Mouse (Mus musculus) mouse embryonic stem cell (cell line): ENCODE results near the gene Ppp1cb.
"Not testable (repeated sequence)": the region's sequence is repeated elsewhere in the genome, so short reads cannot be mapped to it uniquely, and the experiment has no call there.

ENCODE experiments used
- in situ Hi-C, 2 experiments: fragments of 300-500 bp; cut with MboI; formaldehyde crosslinking; loops; 1 replicate in 1 of 2; 3 replicates in 1 of 2; pipeline ENCODE4 v1.14.3; 2019 to 2020; ENCODE audit warnings: low sequenced_read_pairs in 2 of 2, low pct_unique_long_range_greater_than_20kb in 1 of 2, mixed read lengths in 1 of 2; ENCODE audit not compliant: unreplicated experiment in 1 of 2

Gene Ppp1cb

DNA sequence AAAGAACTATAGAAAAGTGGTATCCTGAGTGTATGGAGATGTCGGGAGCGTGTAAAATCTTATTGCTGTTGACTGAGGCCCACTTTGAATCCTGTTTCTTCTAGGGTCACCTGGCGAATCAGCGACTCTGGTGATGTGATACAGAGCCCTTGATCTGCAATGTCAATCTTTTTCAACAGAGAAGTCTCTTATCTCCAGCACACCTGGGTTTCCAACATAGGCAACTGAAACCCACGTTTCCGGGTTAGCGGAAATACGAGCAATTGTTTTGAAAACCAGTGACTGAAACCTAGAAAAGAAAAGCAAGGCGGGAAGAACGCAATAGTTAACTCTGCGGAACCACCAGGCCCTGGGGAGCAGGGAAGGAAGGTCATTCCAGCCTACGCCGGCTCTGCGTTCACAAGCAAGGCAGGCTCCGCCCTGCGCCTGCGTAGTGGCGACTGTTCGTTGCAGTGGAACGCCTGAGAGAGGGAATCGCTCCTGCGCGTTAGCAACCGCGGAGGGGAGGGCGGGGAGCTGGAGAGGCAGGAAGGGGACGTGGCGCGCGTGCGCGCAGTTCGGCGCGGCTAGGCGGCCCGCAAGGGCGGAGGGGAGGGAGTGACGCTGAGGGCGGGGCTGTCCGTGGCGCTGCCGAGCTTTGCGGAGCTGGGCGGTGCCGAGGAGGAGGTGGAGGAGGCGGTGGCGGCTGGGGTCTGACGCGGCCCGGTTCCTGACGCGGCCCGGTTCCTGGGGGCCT lies at the start of gene Ppp1cb:
Gene Ppp1cb (plus strand): TSS at position 436 of the 736 bp plus-strand sequence.
- in situ Hi-C loops: no loop called here

GRCm38 (mm10) chr5:32409747-32410146 lies 48.9 kb upstream of the Ppp1cb start:
- in situ Hi-C loops: no loop called here

DNA sequence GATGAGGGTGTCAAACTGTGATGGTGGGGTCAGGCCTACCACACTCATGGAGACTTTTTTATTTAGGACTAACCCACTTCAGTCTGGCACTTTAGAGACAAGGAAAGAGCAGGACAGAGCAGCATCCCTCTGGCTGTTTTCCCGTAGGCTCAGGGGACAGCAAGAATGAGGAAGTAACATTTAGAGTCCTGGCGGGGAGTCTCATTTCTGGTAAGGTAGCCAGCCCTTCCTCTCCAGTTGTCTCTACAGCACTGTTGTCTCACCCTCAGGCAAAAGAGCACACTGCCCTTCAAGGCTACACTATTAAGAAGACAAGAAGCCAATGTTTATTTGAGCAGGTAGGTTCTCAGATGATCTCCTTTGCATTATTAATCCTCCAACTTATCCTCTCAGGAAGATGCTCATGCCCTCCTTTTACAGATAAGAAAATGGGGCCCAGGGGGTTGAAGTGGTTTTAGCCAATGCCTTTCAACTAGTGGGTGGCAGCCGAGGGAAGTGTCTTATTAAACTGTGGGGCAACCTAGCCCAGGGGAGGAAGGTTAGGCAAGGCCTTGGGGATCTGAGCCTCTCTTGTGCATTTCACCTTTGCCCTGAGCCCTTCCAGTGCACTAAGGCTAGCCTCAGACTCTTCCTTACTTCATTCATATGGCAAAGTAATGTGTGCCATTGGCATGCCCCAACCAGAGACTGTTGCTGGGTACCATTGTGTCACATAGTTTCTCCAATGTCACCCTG lies 47.5 kb upstream of the Ppp1cb start:
- in situ Hi-C loops: no loop called here

DNA sequence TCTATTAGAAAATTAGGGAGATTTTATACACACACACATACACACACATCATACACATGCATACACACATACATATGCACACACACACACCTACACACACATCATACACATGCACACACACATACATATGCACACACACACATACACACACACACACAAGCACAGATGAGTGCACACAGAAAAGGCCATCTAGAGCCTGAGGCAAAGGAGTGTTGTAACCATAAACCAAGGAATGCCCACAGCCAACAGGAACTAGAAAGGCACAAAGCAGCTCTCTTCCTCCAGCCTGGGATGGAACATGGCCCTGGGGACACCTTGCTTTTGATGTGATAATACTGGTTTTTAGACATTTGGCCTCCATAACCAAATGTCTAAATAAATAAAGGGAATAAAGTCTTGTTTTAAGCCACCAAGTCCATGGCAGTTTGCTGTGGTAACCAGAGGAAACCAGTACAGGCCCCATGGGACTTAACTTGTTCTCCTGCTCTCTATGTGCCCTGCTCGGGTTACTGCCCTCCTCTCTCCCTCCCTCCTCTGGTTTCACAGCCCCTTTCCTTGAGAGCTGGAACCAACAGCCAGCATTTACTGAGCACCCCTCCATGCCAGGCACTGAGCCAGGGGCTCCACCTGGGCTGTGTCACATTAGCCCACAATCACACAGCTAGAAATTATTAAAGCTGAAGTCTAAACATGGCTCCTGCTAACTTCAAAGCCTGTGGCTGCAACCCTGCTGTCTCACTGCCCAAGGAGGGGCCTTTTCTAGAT lies 46.3 kb upstream of the Ppp1cb start:
- in situ Hi-C loops: no loop called here

DNA sequence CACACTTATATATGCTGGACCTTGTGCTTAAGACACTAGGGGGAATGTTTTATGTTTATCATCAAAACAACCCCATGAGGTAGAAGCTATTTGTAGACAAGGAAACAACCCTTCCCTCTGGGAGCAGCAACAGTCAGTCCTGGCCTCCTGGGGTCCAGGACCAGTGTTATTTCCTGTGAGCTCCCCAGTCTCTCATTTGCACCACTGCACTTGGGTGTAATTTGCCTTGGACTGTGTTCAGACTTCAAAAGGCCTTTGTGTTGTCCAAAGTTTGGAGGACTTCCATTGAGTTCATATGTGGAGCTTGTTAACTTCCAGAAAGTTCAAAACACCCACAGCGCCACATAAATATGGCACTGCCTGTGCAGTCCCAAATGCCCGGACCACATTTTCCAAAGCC lies 45.6 kb upstream of the Ppp1cb start:
- in situ Hi-C loops: no loop called here

DNA sequence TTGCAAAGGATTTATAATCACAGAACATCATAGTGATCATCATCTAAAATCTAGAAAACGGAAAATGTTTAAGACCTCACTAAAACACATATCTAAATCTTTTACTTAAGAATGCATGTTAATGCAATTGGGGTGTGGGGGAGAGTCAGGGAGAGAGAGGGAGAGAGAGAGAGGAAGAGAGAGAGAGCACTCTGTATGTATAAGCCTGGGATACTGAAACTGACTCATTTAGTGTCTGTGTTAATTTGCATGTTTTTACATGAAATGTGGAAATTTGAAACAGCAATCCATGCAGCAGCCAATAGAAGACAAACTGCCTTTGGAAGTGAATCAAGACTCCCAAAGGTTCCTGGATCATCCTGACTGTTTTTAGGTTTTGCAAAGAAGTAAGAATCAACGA lies 45.1 kb upstream of the Ppp1cb start:
- in situ Hi-C loops: no loop called here

DNA sequence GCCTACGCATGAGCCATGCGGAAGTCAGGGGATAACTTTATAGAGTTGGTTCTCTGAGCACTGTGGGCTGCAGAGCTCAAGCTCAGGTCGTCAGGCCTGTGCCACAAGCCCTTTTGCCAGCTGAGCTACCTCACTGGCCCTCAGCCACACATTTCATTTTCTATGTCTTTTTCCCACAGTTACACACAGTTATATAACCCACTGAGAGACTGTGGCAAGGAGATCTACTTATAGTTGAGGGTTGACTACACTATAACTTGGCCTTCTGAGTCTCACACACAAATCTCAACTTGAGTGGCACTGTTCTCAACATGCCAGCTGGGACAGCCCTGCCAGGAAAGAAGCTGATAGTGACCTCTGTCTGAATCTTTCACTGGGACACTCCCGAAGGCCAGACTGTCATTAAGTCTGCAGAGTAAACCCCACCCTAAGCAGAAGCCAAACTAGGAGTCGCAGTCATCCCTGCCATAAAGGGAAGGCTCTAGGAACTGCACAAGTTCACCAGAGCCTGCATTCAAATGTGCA lies 44.1 kb upstream of the Ppp1cb start:
- in situ Hi-C loops: no loop called here

DNA sequence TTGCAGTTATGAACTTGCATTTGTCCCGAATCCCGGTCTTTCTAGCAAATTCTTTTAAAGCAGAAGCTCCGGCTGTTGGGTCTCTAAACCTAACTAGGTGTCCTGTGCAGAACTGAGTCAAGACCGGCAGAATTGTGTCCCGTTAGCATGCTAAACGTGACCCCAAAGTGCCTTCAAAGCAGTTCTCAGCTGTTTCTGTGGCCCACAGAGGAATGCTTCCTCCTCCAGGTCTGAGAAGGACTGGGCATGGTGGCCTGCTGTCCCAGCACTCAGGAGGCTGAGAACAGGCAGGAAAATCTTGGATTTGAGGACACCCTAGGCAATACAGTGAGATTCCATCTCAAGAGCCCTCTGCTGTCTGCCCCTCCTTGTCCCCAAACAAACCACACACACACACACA lies 43.1 kb upstream of the Ppp1cb start:
- in situ Hi-C loops: no loop called here

GRCm38 (mm10) chr5:32416881-32417280 lies 41.8 kb upstream of the Ppp1cb start:
- in situ Hi-C loops: no loop called here

DNA sequence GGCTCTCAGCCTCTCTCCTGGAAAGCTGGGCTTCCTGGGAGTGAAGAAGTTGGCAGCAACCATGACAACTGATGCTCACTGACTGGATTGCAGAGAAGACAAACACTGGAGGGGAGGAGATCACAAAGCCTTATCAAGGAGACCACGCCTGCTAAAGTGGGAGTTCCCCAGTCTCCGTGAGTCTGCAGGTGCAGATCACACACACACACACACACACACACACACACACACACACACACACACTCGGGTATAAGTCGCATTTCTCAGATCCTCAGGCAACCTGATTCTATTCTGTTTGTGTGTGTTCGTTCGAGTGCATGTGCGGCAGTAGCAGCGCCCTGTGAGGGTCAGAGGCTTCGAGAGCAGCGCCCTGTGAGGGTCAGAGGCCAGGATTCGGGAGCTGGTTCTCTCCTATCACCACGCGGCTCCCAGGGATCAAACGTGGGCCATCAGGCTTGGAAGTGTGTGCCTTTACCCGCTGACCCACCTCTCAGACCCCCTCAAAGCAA lies 36.5 kb upstream of the Ppp1cb start:
- in situ Hi-C loops: no loop called here

DNA sequence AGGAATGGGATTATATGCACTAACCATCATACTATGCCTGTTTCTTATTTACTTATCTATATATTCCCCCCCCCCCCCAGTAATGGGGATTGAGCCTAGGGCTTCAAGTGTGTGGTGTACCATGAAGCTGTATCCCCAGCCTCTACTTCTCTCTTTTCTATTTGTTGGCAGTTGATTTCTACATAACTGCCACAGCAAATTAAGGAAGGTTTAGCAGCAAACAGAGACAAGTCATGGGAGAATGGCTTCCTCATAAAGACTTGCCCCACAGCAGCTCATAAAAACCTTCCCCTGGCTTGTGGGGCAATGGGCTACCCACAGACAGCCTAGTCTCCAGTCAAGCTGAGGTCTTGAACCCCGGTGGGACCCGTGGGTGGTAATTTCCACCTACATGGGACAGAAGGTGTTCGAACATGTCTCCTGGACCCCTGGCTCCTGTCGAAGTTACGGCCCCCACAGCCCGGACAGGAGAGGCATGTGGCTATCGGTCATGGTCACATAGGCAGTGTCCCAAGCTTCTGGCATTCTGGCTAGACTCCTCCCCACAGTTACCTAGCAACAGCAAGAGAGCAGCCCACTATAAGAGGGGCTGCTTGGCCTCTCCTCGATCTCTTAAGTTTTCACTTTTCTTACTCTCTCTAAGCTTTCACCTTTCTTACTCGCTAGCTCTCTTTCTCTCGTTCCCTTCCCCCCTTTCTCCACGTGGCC lies 35.1 kb upstream of the Ppp1cb start:
- in situ Hi-C loops: no loop called here

GRCm38 (mm10) chr5:32424464-32424863 lies 34.2 kb upstream of the Ppp1cb start:
- in situ Hi-C loops: no loop called here

GRCm38 (mm10) chr5:32425485-32426171 lies 33.0 kb upstream of the Ppp1cb start:
- in situ Hi-C loops: no loop called here

- in situ Hi-C loops: no loop called here
Observed at GRCm38 (mm10) chr5:32430399-32430798, 28.2 kb upstream of the Ppp1cb start.

DNA sequence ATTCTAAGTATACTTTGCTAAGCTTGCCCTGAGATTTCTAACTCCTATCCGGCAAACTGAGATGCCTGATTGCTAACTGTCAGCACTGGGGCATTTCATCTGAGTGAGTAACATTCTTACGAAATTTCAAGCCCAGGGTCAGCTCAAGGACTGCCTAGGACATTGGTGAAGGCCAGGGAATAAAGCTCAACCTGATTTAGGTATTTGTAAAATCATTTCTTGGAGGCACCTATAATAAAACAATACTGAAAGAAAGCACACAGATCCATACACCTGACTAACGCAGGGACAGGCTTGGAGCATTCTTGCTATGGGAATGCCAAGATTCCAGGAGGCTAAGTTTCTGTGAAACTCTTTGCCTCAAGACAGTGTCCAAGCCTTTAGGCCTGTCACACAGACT lies 24.3 kb upstream of the Ppp1cb start:
- in situ Hi-C loops: not testable (repeated sequence)

DNA sequence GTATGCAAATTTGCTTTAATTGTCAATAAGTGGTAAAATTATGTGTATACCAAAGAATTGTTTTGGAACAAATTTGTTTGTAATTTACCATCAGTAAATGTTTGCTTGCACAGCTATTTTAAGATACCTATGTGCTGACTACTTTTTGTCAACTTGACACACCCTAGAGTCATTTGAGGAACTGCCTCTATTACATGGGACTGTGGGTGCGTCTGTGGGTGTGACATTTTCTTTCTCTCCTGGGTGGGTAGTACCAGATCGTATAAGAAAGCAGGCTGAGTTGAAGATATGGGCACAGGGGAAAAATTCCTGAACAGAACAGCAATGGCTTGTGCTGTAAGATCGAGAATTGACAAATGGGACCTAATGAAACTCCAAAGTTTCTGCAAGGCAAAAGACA lies 23.0 kb upstream of the Ppp1cb start:
- in situ Hi-C loops: no loop called here

DNA sequence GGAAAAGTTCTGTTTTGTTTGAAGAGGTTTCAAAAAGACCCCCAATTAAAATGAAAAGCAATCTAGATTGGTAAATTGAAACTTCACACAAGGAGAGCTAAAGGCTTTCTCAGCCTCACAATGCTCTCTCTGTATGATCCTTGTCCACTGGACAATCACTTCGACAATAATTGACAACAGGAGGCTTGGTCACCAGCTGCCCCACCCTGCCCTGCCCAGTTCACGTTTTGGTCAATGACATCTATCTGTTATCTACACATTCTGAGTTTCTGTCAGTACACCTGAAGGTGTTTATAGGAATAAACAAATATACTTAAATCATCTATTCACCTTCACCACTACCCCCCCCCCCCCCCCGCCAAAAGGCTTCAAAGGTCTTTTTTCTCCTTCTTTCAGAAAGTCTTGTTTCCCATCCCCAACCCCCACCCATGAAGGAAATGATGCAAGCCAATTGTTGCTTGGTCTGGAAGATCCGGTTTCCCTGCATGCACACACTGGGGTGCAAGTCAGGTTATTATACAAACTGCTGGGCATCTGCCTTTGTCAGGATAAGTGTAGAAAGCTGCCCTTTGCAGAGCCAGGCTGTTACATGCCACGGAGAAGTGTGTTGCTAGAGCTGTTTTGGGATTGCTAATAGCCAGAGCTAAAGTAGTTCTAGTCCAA lies 20.6 kb upstream of the Ppp1cb start:
- in situ Hi-C loops: no loop called here
